Mouse (Mus musculus): ENCODE results near the gene Gm21440.
"Not testable (repeated sequence)": the region's sequence is repeated elsewhere in the genome, so short reads cannot be mapped to it uniquely, and the experiment has no call there.

Gene Gm21440

DNA sequence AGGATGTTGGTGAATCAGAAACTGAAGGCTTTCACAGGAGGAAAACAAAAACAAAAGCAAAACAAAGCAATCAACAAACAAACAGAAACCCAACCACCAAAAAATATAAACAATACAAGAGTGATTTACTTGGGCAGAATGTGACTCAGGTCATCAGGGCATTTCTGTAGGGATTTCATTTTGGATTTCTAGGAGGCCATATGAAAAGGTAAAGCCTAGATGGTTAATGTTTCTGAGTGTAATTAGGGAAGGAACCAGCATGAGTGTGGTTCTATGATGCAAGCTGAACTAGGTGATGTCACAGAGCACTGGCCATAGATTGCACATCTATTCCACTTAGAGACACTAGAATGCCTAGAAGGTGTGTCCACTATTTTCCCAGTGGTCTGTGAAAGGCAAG, at the start of gene Gm21440, which contains the start of gene Gm21454:
Gene Gm21440 (plus strand): TSS at position 301 of the 400 bp plus-strand sequence.
Gene Gm21454 (plus strand): TSS at position 352 of the 400 bp plus-strand sequence.
- DNase-seq (ENCODE audit: low spot score), result not testable (repeated sequence)

DNA sequence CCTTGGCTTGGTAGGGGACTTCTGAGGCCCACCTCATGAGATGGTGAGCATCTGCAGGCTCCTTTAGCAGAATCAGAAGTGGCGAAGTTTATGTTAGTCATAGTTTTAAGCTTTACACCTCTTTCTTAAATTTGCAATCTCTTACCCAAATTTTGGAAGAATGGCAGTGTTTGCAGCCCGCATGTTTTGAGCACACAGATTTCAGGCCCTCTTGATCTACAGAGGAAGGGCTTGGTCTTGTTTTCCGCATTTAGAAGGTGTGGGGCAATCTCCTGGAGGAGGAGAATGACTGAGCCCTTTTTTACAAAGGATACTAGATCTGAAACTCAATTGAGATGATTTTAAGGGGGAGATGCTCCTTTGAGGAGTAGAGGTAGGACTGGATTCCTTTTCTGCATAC, 28.4 kb upstream of the Gm21440 start, which contains the start of gene Gm21828:
Gene Gm21828 (minus strand): TSS at position 101 of the 400 bp plus-strand sequence.
- not testable (repeated sequence) for DNase-seq (ENCODE audit: low spot score)

Measured in ovary, postnatal 36 days (tissue).